ENCODE assay signal across 15 mouse cellular contexts in the genomic region with DNA sequence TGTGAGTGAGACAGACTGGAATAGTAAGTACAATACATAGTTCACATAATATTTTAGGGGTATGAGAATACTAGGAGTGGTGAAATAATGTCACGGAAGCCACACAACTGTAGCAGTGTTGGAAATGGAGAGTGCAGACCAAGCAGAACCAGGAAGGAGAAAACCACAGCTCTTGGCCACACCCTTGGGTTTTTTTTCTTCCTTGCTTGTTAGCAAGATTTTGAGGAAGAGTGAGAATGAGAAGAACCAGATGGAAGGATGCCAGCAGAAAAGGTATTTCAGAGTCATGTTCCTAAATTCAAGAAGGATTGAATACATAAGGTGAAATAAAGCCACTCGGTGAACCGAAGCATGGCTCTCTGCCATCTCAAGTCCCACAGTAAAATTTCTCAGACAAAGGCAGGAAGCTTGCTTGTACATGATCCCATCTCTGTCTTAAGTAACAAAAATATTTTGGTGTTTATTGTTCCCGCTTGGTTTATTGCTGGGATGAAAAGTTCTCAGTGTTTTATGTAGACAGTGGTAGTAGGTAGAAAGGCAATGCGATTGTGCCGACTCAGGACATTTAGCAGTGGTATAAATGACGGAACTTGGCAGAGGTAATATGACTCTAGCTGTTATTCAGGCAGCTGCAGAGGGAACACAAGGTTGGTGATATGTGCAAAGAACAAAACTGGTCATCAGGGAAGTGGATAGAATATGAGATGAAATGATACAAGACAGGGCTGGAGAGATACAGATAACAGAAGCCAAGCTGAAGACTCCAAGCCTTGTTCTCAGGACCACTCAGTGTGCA.
DNase-seq lines count a peak whose midpoint lies in the region; ATAC-seq and TF ChIP-seq lines count a peak whose summit lies in the region.
"Had no signal": no experiment of that assay in that cellular context is flagged by ENCODE, and none has a peak within 500 bp of the region (broad histone marks: within the 10 kb centered on the region; RNA-seq: fewer than 3 reads in every experiment).

No protein-coding gene starts in this region.

- H3K4me3 ChIP-seq in heart, postnatal 0 days (ENCODE audit: low read depth, low read length): no peak overlapping the region
- no peak overlapping the region for H3K4me3 ChIP-seq in heart, embryonic 10.5 days
- no peak overlapping the region for H3K4me3 ChIP-seq in ES-E14 (ENCODE audit: insufficient read depth in 1 of 2, low read depth in 1 of 2, low read length in 2 of 2, poor library complexity in 1 of 2, severe bottlenecking in 1 of 2)
- H3K4me3 ChIP-seq in midbrain, embryonic 14.5 days (replicated peaks; ENCODE audit: low read depth, low read length): no peak overlapping the region
- H3K4me3 ChIP-seq: forebrain, embryonic 10.5 days; hindbrain, embryonic 13.5 days; liver, embryonic 13.5 days; neural tube, embryonic 15.5 days had no signal

- no peak for TF ChIP-seq EP300 in heart, postnatal 0 days (IDR thresholded peaks at IDR 0.05; ENCODE audit: low read depth)

- H3K27ac ChIP-seq in heart, postnatal 0 days (ENCODE audit: low read depth): peak overlapping the region; percentile 13; the same call in 1 of the 2 replicates
- no peak overlapping the region for H3K27ac ChIP-seq in heart, embryonic 10.5 days
- no peak overlapping the region for H3K27ac ChIP-seq in ES-E14 (ENCODE audit: insufficient read depth, low read depth, low read length, poor library complexity, severe bottlenecking)
- H3K27ac ChIP-seq in midbrain, embryonic 14.5 days (replicated peaks; ENCODE audit: low read depth, low read length): no peak overlapping the region
- H3K27ac ChIP-seq: forebrain, embryonic 10.5 days; hindbrain, embryonic 13.5 days; liver, embryonic 13.5 days; neural tube, embryonic 15.5 days had no signal

- no peaks in the 10 kb centered on the region for H3K27me3 ChIP-seq in heart, postnatal 0 days (ENCODE audit: control insufficient read depth, insufficient read depth, low read length)
- no peaks in the 10 kb centered on the region for H3K27me3 ChIP-seq in heart, embryonic 10.5 days (ENCODE audit: insufficient read depth, poor library complexity, severe bottlenecking)
- H3K27me3 ChIP-seq in midbrain, embryonic 14.5 days (ENCODE audit: control insufficient read depth, insufficient read depth, low read length): no peaks in the 10 kb centered on the region
- H3K27me3 ChIP-seq: hindbrain, embryonic 13.5 days; liver, embryonic 13.5 days; neural tube, embryonic 15.5 days had no signal

- H3K9ac ChIP-seq in heart, postnatal 0 days (replicated peaks; ENCODE audit: low read depth, low read length): no peak overlapping the region
- H3K9ac ChIP-seq in ES-E14 (ENCODE audit: insufficient read depth, low read depth, low read length, poor library complexity, severe bottlenecking): no peak overlapping the region
- no peak overlapping the region for H3K9ac ChIP-seq in midbrain, embryonic 14.5 days (replicated peaks; ENCODE audit: low read length)
- H3K9ac ChIP-seq: hindbrain, embryonic 13.5 days; liver, embryonic 13.5 days; neural tube, embryonic 15.5 days had no signal

- no peak for DNase-seq in heart, postnatal 0 days (ENCODE audit: low spot score)
- no peak for DNase-seq in heart, embryonic 10.5 days (ENCODE audit: low spot score)
- no peak for DNase-seq in ES-E14 (ENCODE audit: low read depth, low spot score)
- peak; percentile 14 to 18 for DNase-seq in heart, postnatal 10 days
- no peak for DNase-seq in retina, embryonic 14.5 days (ENCODE audit: low spot score)
- no peak for DNase-seq in midbrain, embryonic 14.5 days
- DNase-seq in urinary bladder, postnatal 10 days (ENCODE audit: low spot score): no peak
- DNase-seq: cerebellum, adult 2 months; layer of hippocampus, postnatal 36 days; liver, embryonic 13.5 days had no signal

- 66% methylated on average over 7 of the region's 7 CpGs for WGBS in heart, postnatal 0 days
- WGBS in heart, embryonic 10.5 days: 84% methylated on average over 7 of the region's 7 CpGs
- WGBS in midbrain, embryonic 14.5 days: 91% methylated on average over 7 of the region's 7 CpGs

- intact Hi-C loops in heart, postnatal 10 days (cut with DNase I): loop anchor here (10.0 kb wide), 1 partner anchor 376 kb away; no protein-coding TSS in a partner anchor

- H3K4me1 ChIP-seq in heart, postnatal 0 days (ENCODE audit: control insufficient read depth, insufficient read depth): no peaks in the 10 kb centered on the region
- H3K4me1 ChIP-seq in heart, embryonic 10.5 days: peaks cover 5% of the 10 kb centered on the region; the same call in 1 of the 2 replicates
- H3K4me1 ChIP-seq in ES-E14 (ENCODE audit: control insufficient read depth in 2 of 2, insufficient read depth in 2 of 2, low read length in 2 of 2, poor library complexity in 1 of 2): no peaks in the 10 kb centered on the region
- no peaks in the 10 kb centered on the region for H3K4me1 ChIP-seq in midbrain, embryonic 14.5 days (ENCODE audit: control insufficient read depth, insufficient read depth, low read length)
- H3K4me1 ChIP-seq: forebrain, embryonic 10.5 days; hindbrain, embryonic 13.5 days; liver, embryonic 13.5 days; neural tube, embryonic 15.5 days had no signal

- H3K9me3 ChIP-seq in heart, postnatal 0 days (replicated peaks; ENCODE audit: control insufficient read depth, low read length): no peaks in the 10 kb centered on the region
- no peaks in the 10 kb centered on the region for H3K9me3 ChIP-seq in heart, embryonic 10.5 days
- no peaks in the 10 kb centered on the region for H3K9me3 ChIP-seq in ES-E14 (ENCODE audit: control insufficient read depth, insufficient read depth, low read depth, low read length)
- H3K9me3 ChIP-seq in midbrain, embryonic 14.5 days (ENCODE audit: control insufficient read depth, low read length): no peaks in the 10 kb centered on the region
- H3K9me3 ChIP-seq: forebrain, embryonic 10.5 days; hindbrain, embryonic 13.5 days; liver, embryonic 13.5 days; neural tube, embryonic 15.5 days had no signal

- TF ChIP-seq CTCF in heart, postnatal 0 days (IDR thresholded peaks at IDR 0.05; ENCODE audit: low read depth): no peak

- H3K4me2 ChIP-seq in heart, postnatal 0 days (ENCODE audit: low read depth, low read length): no peak overlapping the region
- H3K4me2 ChIP-seq in midbrain, embryonic 14.5 days (ENCODE audit: low read length): no peak overlapping the region
- H3K4me2 ChIP-seq: hindbrain, embryonic 13.5 days; liver, embryonic 13.5 days; midbrain, embryonic 11.5 days; neural tube, embryonic 15.5 days had no signal

- in situ Hi-C loops in ES-E14 (cut with MboI; ENCODE audit: low sequenced_read_pairs in 2 of 2, unreplicated experiment in 2 of 2): no loop called here

- ATAC-seq in heart, postnatal 0 days (ENCODE audit: insufficient read depth, low read depth): no peak
- ATAC-seq in megakaryocyte, adult 5-6 weeks (ENCODE audit: poor library complexity, severe bottlenecking): peak; percentile 74
- no peak for ATAC-seq in midbrain, embryonic 14.5 days (ENCODE audit: low FRiP score, low TSS enrichment)

- no peaks in the 10 kb centered on the region for H3K36me3 ChIP-seq in heart, postnatal 0 days (replicated peaks; ENCODE audit: control insufficient read depth, insufficient read depth, low read length)
- no peaks in the 10 kb centered on the region for H3K36me3 ChIP-seq in heart, embryonic 10.5 days
- no peaks in the 10 kb centered on the region for H3K36me3 ChIP-seq in ES-E14 (ENCODE audit: control insufficient read depth, insufficient read depth, low read length, poor library complexity, severe bottlenecking)
- no peaks in the 10 kb centered on the region for H3K36me3 ChIP-seq in midbrain, embryonic 14.5 days (ENCODE audit: control insufficient read depth, insufficient read depth, low read length)
- H3K36me3 ChIP-seq: forebrain, embryonic 10.5 days; hindbrain, embryonic 13.5 days; liver, embryonic 13.5 days; neural tube, embryonic 15.5 days had no signal

TF ChIP-seq in ES-E14, 5 proteins besides CTCF, POLR2A, EP300 and RAD21:
- TF ChIP-seq HCFC1 (IDR thresholded peaks at IDR 0.05; ENCODE audit: borderline replicate concordance, insufficient read depth, low read length) (no peak), MAFK (IDR thresholded peaks at IDR 0.05; ENCODE audit: insufficient read depth, low read depth, low read length) (0 out of 2 replicates have a peak, but pooled peaks have one; percentile 13), ZC3H11A (IDR thresholded peaks at IDR 0.05; ENCODE audit: borderline replicate concordance, low read depth, low read length) (no peak)
TF ChIP-seq in ES-E14: peak in this region for 1.

Comparison
In these comparisons a context has a peak if more than half of its experiments do, and no peak if none do; other contexts are left out.
1. DNase-seq: peak in heart, postnatal 10 days (2 of 2); none in heart, postnatal 0 days (single experiment), heart, embryonic 10.5 days (single experiment), ES-E14 (single experiment), retina, embryonic 14.5 days (single experiment), midbrain, embryonic 14.5 days (single experiment) and urinary bladder, postnatal 10 days (single experiment).